Mouse (Mus musculus): Measurements from ENCODE around the gene Angptl2. TPM values are rescaled to one million over a fixed set of nuclear protein-coding genes. Genes with fewer than 3 reads are reported as not detected.

The Angptl2 gene
- total and polyA plus RNA-seq, 3 experiments = 0.04 to 0.21 TPM; not detected in 1

GRCm38 (mm10) chr2:33267075-33267474 lies 51.2 kb downstream of the Angptl2 start:
- no peak overlapping the region for H3K9ac ChIP-seq (ENCODE audit: insufficient read depth, low read depth)
- no peak overlapping the region for H3K27ac ChIP-seq (ENCODE audit: insufficient read depth, low read depth)
- H3K4me3 ChIP-seq (replicated peaks in 1 of 3; ENCODE audit: low read depth in 2 of 3, low read length in 2 of 3, poor library complexity in 1 of 3) = no peak overlapping the region
- peaks cover 0 to 6% of the 10 kb centered on the region in 2 experiments for H3K36me3 ChIP-seq (replicated peaks in 1 of 2; ENCODE audit: control insufficient read depth in 1 of 2, insufficient read depth in 1 of 2, low read length in 1 of 2)
- no peaks in the 10 kb centered on the region for H3K9me3 ChIP-seq (replicated peaks; ENCODE audit: low read length)
- DNase-seq (ENCODE audit: extremely low read depth) = no peak
- TF ChIP-seq MXI1 (IDR thresholded peaks at IDR 0.05; ENCODE audit: low read depth, low read length) (no peak), BHLHE40 (IDR thresholded peaks at IDR 0.05; ENCODE audit: low read depth, low read length) (no peak), ETS1 (conservative IDR thresholded peaks at IDR 0.05; ENCODE audit: low read depth, low read length) (no peak), IRF4 (IDR thresholded peaks at IDR 0.05; ENCODE audit: low read depth, low read length) (no peak), POLR2AphosphoS2 (IDR thresholded peaks at IDR 0.05; ENCODE audit: low read depth, low read length) (no peak), USF1 (IDR thresholded peaks at IDR 0.05; ENCODE audit: low read depth, low read length) (no peak), PAX5 (IDR thresholded peaks at IDR 0.05; ENCODE audit: low read length) (no peak), MAX (IDR thresholded peaks at IDR 0.05; ENCODE audit: low read length) (no peak), USF2 (conservative IDR thresholded peaks at IDR 0.05; ENCODE audit: low read depth, low read length) (no peak), MYC (IDR thresholded peaks at IDR 0.05; ENCODE audit: low read depth, low read length) (no peak), TBP (conservative IDR thresholded peaks at IDR 0.05; ENCODE audit: low read depth, low read length) (no peak)
- H3K27me3 ChIP-seq (replicated peaks) = no peaks in the 10 kb centered on the region
- in situ Hi-C loops (cut with MboI; ENCODE audit: low pct_ligation_motif_present, low pct_unique_long_range_greater_than_20kb, low sequenced_read_pairs) (no loop called here), dilution Hi-C loops (cut with MboI; ENCODE audit: extremely low pct_ligation_motif_present, extremely low pct_unique_long_range_greater_than_20kb, low sequenced_read_pairs) (no loop called here)
- H3K79me2 ChIP-seq (replicated peaks; ENCODE audit: control insufficient read depth, extremely low read depth, insufficient read depth, poor library complexity, severe bottlenecking) = no peaks in the 10 kb centered on the region
- H3K4me2 ChIP-seq (ENCODE audit: insufficient read depth, low read depth, poor library complexity, severe bottlenecking) = no peak overlapping the region
- H3K4me1 ChIP-seq (ENCODE audit: control insufficient read depth in 1 of 2, insufficient read depth in 2 of 2) = peaks cover 0 to 4% of the 10 kb centered on the region in 2 experiments; a peak in 1 of 4 replicates

- Histone ChIP-seq H3K4me1 (ENCODE audit: control insufficient read depth in 1 of 2, insufficient read depth in 2 of 2) (peaks cover 0 to 4% of the 10 kb centered on the region in 2 experiments; a peak in 1 of 4 replicates), H3K4me2 (ENCODE audit: insufficient read depth, low read depth, poor library complexity, severe bottlenecking) (no peak overlapping the region), H3K9me3 (replicated peaks; ENCODE audit: low read length) (no peaks in the 10 kb centered on the region), H3K79me2 (replicated peaks; ENCODE audit: control insufficient read depth, extremely low read depth, insufficient read depth, poor library complexity, severe bottlenecking) (no peaks in the 10 kb centered on the region), H3K9ac (ENCODE audit: insufficient read depth, low read depth) (no peak overlapping the region), H3K27me3 (replicated peaks) (no peaks in the 10 kb centered on the region), H3K27ac (ENCODE audit: insufficient read depth, low read depth) (no peak overlapping the region), H3K4me3 (replicated peaks in 1 of 3; ENCODE audit: low read depth in 2 of 3, low read length in 2 of 3, poor library complexity in 1 of 3) (no peak overlapping the region), H3K36me3 (replicated peaks in 1 of 2; ENCODE audit: control insufficient read depth in 1 of 2, insufficient read depth in 1 of 2, low read length in 1 of 2) (peaks cover 0 to 6% of the 10 kb centered on the region in 2 experiments)
- no peak for DNase-seq (ENCODE audit: extremely low read depth)
- in situ Hi-C loops (cut with MboI; ENCODE audit: low pct_ligation_motif_present, low pct_unique_long_range_greater_than_20kb, low sequenced_read_pairs) = no loop called here
- TF ChIP-seq ZKSCAN1 (IDR thresholded peaks at IDR 0.05; ENCODE audit: borderline replicate concordance, low read depth, low read length) = no peak
- dilution Hi-C loops (cut with MboI; ENCODE audit: extremely low pct_ligation_motif_present, extremely low pct_unique_long_range_greater_than_20kb, low sequenced_read_pairs) = no loop called here
These were observed 52.7 kb downstream of the Angptl2 start for GRCm38 (mm10) chr2:33268384-33269131.

GRCm38 (mm10) chr2:33269132-33269493 lies 53.2 kb downstream of the Angptl2 start:
- dilution Hi-C loops (cut with MboI; ENCODE audit: extremely low pct_ligation_motif_present, extremely low pct_unique_long_range_greater_than_20kb, low sequenced_read_pairs) (no loop called here), in situ Hi-C loops (cut with MboI; ENCODE audit: low pct_ligation_motif_present, low pct_unique_long_range_greater_than_20kb, low sequenced_read_pairs) (no loop called here)
- no peaks in the 10 kb centered on the region for H3K27me3 ChIP-seq (replicated peaks)
- H3K9ac ChIP-seq (ENCODE audit: insufficient read depth, low read depth) = no peak overlapping the region
- DNase-seq (ENCODE audit: extremely low read depth) = no peak
- no peaks in the 10 kb centered on the region for H3K79me2 ChIP-seq (replicated peaks; ENCODE audit: control insufficient read depth, extremely low read depth, insufficient read depth, poor library complexity, severe bottlenecking)
- H3K4me2 ChIP-seq (ENCODE audit: insufficient read depth, low read depth, poor library complexity, severe bottlenecking) = no peak overlapping the region
- no peaks in the 10 kb centered on the region for H3K9me3 ChIP-seq (replicated peaks; ENCODE audit: low read length)
- H3K4me1 ChIP-seq (ENCODE audit: control insufficient read depth in 1 of 2, insufficient read depth in 2 of 2) = peaks cover 2 to 7% of the 10 kb centered on the region in 2 experiments; a peak in 2 of 4 replicates
- H3K36me3 ChIP-seq (replicated peaks in 1 of 2; ENCODE audit: control insufficient read depth in 1 of 2, insufficient read depth in 1 of 2, low read length in 1 of 2) = peaks cover 0 to 6% of the 10 kb centered on the region in 2 experiments
- no peak overlapping the region for H3K27ac ChIP-seq (ENCODE audit: insufficient read depth, low read depth)
- no peak overlapping the region for H3K4me3 ChIP-seq (replicated peaks in 1 of 3; ENCODE audit: low read depth in 2 of 3, low read length in 2 of 3, poor library complexity in 1 of 3)
- no peak for TF ChIP-seq RAD21 (IDR thresholded peaks at IDR 0.05; ENCODE audit: low read depth, low read length)
- no peak for TF ChIP-seq ELF1 (IDR thresholded peaks at IDR 0.05; ENCODE audit: low read depth, low read length)
- no peak for TF ChIP-seq MXI1 (IDR thresholded peaks at IDR 0.05; ENCODE audit: low read depth, low read length)
- no peak for TF ChIP-seq ZKSCAN1 (IDR thresholded peaks at IDR 0.05; ENCODE audit: borderline replicate concordance, low read depth, low read length)
- no peak for TF ChIP-seq MYC (IDR thresholded peaks at IDR 0.05; ENCODE audit: low read depth, low read length)
